Mouse (Mus musculus) testis, adult 2 months (tissue): ENCODE measurements around the gene Gid8.

Source experiments
- CTCF ChIP-seq: fragments of 200-500 bp; IDR thresholded peaks from 2 replicates; pipeline ENCODE4 v1.5.1; 2012; ENCODE audit warnings: low read depth, mild to moderate bottlenecking, inconsistent platforms, low read length, moderate library complexity; ENCODE audit not compliant: control insufficient read depth, insufficient read depth, insufficient replicate concordance
- POLR2A ChIP-seq: fragments of 200-500 bp; IDR thresholded peaks from 2 replicates; pipeline ENCODE4 v1.6.1; 2012; ENCODE audit warnings: low read depth, mild to moderate bottlenecking, inconsistent platforms, low read length, moderate library complexity; ENCODE audit not compliant: control insufficient read depth

DNA sequence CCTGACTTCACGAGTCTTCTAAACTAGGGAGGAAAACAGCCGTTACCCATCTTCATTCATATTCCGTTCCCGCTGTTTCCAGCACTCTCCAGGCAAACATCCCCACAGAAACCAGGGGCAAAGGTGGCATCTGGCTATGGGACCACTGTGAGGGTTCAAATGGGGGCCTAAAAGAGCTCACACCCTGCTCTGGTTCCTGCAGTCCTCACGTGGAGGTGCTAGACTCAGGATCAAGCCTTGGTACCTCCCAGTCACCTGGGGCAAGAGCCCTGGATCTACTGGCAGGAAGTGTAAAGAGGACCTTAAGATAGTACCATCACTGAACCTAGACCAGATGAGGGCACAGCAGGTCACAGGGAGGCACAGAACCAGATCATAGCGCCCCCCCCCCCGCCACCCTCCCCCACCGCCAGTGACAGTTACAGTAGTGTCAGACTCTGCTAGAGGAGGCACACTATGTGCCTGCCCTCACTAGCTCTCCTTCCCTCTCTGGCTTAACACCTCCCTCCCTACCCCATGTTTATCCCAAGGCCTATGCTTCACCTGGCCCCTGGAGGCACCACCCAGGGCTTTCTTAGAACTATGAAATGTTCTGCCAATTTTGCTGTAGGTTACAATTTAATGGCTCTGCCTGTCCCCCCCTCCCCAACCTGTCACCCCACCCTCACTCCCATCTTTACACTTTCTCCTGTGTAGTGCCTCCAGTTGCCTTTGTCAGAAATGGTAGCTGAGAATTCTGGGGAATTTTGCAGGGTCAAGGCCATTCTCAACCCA lies 16.1 kb downstream of the Gid8 start:
- no peak for TF ChIP-seq POLR2A
- no peak for TF ChIP-seq CTCF
